Comparison of ENCODE assay signal across 21 mouse cellular contexts in genomic region chr17:23854229-23854765, GRCm38 (mm10). TPM values are rescaled to one million over a fixed set of nuclear protein-coding genes. Genes with fewer than 3 reads are reported as not detected.
"Had no signal": no experiment of that assay in that cellular context is flagged by ENCODE, and none has a peak within 500 bp of the region (broad histone marks: within the 10 kb centered on the region; RNA-seq: fewer than 3 reads in every experiment).

No protein-coding gene starts in this region.

- H3K9me3 ChIP-seq: limb, embryonic 13.5 days; neural tube, embryonic 12.5 days; stomach, embryonic 15.5 days had no signal

- H3K4me1 ChIP-seq: limb, embryonic 13.5 days; neural tube, embryonic 12.5 days had no signal

- H3K9ac ChIP-seq: limb, embryonic 13.5 days; liver, embryonic 14.5 days; neural tube, embryonic 12.5 days; stomach, embryonic 15.5 days had no signal

- H3K4me2 ChIP-seq: limb, embryonic 13.5 days; neural tube, embryonic 12.5 days; stomach, embryonic 15.5 days had no signal

- H3K27me3 ChIP-seq: limb, embryonic 13.5 days; neural tube, embryonic 12.5 days; stomach, embryonic 15.5 days had no signal

- DNase-seq: kidney, postnatal 10 days; kidney, postnatal 4 days; left cerebral cortex, postnatal 4 days; lung, adult 18-20 months; midbrain, embryonic 14.5 days; retina, postnatal 1 day; right cerebral cortex, postnatal 4 days; thymus, adult 2 months; thymus, postnatal 25 days had no signal

- H3K27ac ChIP-seq: layer of hippocampus, adult 2 months; limb, embryonic 13.5 days; liver, embryonic 14.5 days; neural tube, embryonic 12.5 days; stomach, embryonic 15.5 days had no signal

- H3K36me3 ChIP-seq: limb, embryonic 13.5 days; neural tube, embryonic 12.5 days; stomach, embryonic 15.5 days had no signal

- H3K4me3 ChIP-seq: layer of hippocampus, adult 2 months; limb, embryonic 13.5 days; neural tube, embryonic 12.5 days; stomach, embryonic 15.5 days had no signal

RNA-seq across cellular contexts. Expression of gene Prss41, which starts 10.3 kb away (rescaled TPM):
- total RNA-seq: liver, adult 2 months; neutrophil, adult 5-6 weeks had no signal

RNA-seq across cellular contexts. Expression of gene Prss32, which starts 10.6 kb away (rescaled TPM):
- total RNA-seq: layer of hippocampus, adult 2 months; left cerebral cortex, postnatal 10 days; liver, adult 2 months had no signal
- polyA plus RNA-seq: limb, embryonic 13.5 days; liver, embryonic 14.5 days; lung, embryonic 16.5 days; midbrain, embryonic 14.5 days; neural tube, embryonic 12.5 days had no signal

RNA-seq across cellular contexts. Expression of gene Prss21, which starts 13.6 kb away (rescaled TPM):
- total RNA-seq: layer of hippocampus, adult 2 months; layer of hippocampus, postnatal 10 days; left cerebral cortex, postnatal 10 days; left cerebral cortex, postnatal 4 days; liver, adult 2 months; neutrophil, adult 5-6 weeks had no signal
- polyA plus RNA-seq: limb, embryonic 13.5 days; liver, adult 2 months; liver, embryonic 14.5 days; lung, embryonic 16.5 days; midbrain, embryonic 14.5 days; neural tube, embryonic 12.5 days; spleen, adult 2 months; stomach, embryonic 15.5 days; urinary bladder, adult 2 months had no signal

RNA-seq across cellular contexts. Expression of gene Prss33, which starts 18.4 kb away (rescaled TPM):
- total RNA-seq: layer of hippocampus, adult 2 months; layer of hippocampus, postnatal 10 days; left cerebral cortex, postnatal 10 days; liver, adult 2 months; neutrophil, adult 5-6 weeks had no signal
- polyA plus RNA-seq: limb, embryonic 13.5 days; liver, adult 2 months; liver, embryonic 14.5 days; lung, embryonic 16.5 days; neural tube, embryonic 12.5 days; stomach, embryonic 15.5 days; urinary bladder, adult 2 months had no signal
